Mouse (Mus musculus): ENCODE data around the gene Csnk1g2.

DNA sequence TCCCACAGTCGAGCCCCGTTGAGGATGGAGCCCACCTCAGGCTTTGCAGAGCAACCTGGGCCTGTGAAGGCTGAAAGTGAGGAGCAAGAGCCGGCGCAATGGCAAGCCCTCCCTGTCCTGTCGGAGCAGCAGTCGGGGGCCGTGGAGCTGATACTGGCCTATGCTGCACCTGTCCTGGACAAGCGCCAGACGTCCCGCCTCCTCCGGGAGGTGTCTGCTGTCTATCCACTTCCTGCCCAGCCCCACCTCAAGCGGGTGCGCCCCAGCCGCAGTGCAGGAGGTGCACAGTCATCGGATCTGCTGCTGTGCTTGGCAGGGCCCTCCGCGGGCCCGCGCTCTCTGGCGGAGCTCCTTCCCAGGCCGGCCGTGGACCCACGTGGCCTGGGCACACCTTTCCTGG lies 16.3 kb upstream of the Csnk1g2 start:
- TF ChIP-seq CTCF (IDR thresholded peaks at IDR 0.05; ENCODE audit: insufficient read depth, low read length) (no peak), POLR2A (IDR thresholded peaks at IDR 0.05; ENCODE audit: borderline replicate concordance, extremely low read depth, low read depth, low read length) (no peak)

All from lung, adult 2 months (tissue).